Mouse (Mus musculus) embryo, embryonic 10 days (tissue): ENCODE measurements around the gene Exosc10.
A peak's percentile ranks its signal among the peaks of the same experiment; 100 is the strongest.

ENCODE experiments used
- DNase-seq: peaks from one replicate; pipeline ENCODE4 v3.0.0-alpha.2; 2015; ENCODE audit warnings: low spot score

Exosc10 gene

GRCm38 (mm10) chr4:148558297-148559000, at the start of gene Exosc10:
Gene Exosc10 (plus strand): TSS chr4:148558429.
- DNase-seq, result peak; percentile 89

GRCm38 (mm10) chr4:148509450-148510084, 48.7 kb upstream of the Exosc10 start:
- no peak for DNase-seq

- DNase-seq, result no peak
Observed at GRCm38 (mm10) chr4:148510691-148511090, 47.5 kb upstream of the Exosc10 start.

GRCm38 (mm10) chr4:148511334-148511733, 46.9 kb upstream of the Exosc10 start:
- no peak for DNase-seq

- DNase-seq, result no peak
Observed at GRCm38 (mm10) chr4:148513021-148513559, 45.1 kb upstream of the Exosc10 start.

- no peak for DNase-seq
Observed at GRCm38 (mm10) chr4:148515313-148515712, 42.9 kb upstream of the Exosc10 start.

- no peak for DNase-seq
Observed at GRCm38 (mm10) chr4:148517809-148518208, 40.4 kb upstream of the Exosc10 start.

GRCm38 (mm10) chr4:148518235-148518795, 39.9 kb upstream of the Exosc10 start:
- no peak for DNase-seq

GRCm38 (mm10) chr4:148523538-148523937, 34.7 kb upstream of the Exosc10 start:
- DNase-seq, result no peak

- DNase-seq, result no peak
Observed at GRCm38 (mm10) chr4:148527158-148527910, 30.9 kb upstream of the Exosc10 start.

- DNase-seq, result no peak
Observed at GRCm38 (mm10) chr4:148530351-148530750, 27.9 kb upstream of the Exosc10 start.

- no peak for DNase-seq
Observed at GRCm38 (mm10) chr4:148530778-148531177, 27.5 kb upstream of the Exosc10 start.

GRCm38 (mm10) chr4:148531341-148531740, 26.9 kb upstream of the Exosc10 start:
- DNase-seq, result peak; percentile 34

- no peak for DNase-seq
Observed at GRCm38 (mm10) chr4:148532516-148532915, 25.7 kb upstream of the Exosc10 start.

GRCm38 (mm10) chr4:148533613-148534328, 24.5 kb upstream of the Exosc10 start:
- no peak for DNase-seq

- no peak for DNase-seq
Observed at GRCm38 (mm10) chr4:148535876-148536275, 22.4 kb upstream of the Exosc10 start.

GRCm38 (mm10) chr4:148549106-148549505, 9.1 kb upstream of the Exosc10 start:
- no peak for DNase-seq

GRCm38 (mm10) chr4:148557766-148558165, 463 bp upstream of the Exosc10 start:
- no peak for DNase-seq

GRCm38 (mm10) chr4:148562676-148563075, 4.4 kb downstream of the Exosc10 start:
- no peak for DNase-seq

- no peak for DNase-seq
Observed at GRCm38 (mm10) chr4:148563595-148563994, 5.4 kb downstream of the Exosc10 start.

GRCm38 (mm10) chr4:148570138-148570537, 11.9 kb downstream of the Exosc10 start:
- DNase-seq, result no peak
